Mouse (Mus musculus) bone marrow, adult 2 months (tissue): ENCODE data around the gene Capn11.

Source experiments
- CTCF ChIP-seq: fragments of 200-500 bp; IDR thresholded peaks from 2 replicates; pipeline ENCODE4 v1.5.1; 2011; ENCODE audit warnings: low read length, control low read depth; ENCODE audit not compliant: control insufficient read depth, insufficient read depth
- POLR2A ChIP-seq: fragments of 200-500 bp; IDR thresholded peaks from 2 replicates; pipeline ENCODE4 v1.6.1; 2011; ENCODE audit warnings: low read depth, mild to moderate bottlenecking, control low read depth, low read length, borderline replicate concordance; ENCODE audit not compliant: control insufficient read depth

DNA sequence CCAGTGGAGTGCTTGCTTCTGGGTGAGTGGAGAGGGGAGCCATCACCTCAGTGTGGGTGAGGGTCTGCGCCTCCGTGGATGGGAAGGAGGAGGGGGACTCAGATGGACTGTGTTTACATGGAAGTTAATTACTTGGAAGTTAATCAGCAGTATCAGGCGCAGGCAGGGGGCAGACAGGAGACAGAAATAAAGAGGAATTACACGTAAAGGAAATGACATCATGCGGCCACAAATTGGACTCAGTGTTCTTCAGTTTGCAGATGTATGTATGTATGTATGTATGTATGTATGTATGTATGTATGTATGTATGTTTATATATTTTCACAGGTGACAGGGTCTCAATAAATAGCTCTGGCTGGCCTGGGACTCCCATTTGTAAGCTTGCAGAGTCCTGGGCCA, 47.7 kb upstream of the Capn11 start:
- no peak for TF ChIP-seq CTCF
- no peak for TF ChIP-seq POLR2A
